Mouse (Mus musculus) embryonic facial prominence, embryonic 15.5 days (tissue): ENCODE measurements at regions not wholly inside any gene's neighbourhood (a gene's known extent, or its start where the extent isn't known, plus 50 kb on each side); places are given as distances from the start of the nearest gene placed in this dataset.

Experiments
- ATAC-seq: fragments of 200-750 bp; cut with Nextera tagmentation; 2 replicates; pipeline ENCODE4 v1.8.0; 2017; ENCODE audit warnings: low read depth, moderate TSS enrichment; ENCODE audit not compliant: insufficient number of reproducible peaks, low FRiP score, low TSS enrichment
- H3K27ac ChIP-seq: fragments of 300-500 bp; sonication (generic); replicated peaks from 2 replicates; pipeline ENCODE4 v1.5.1; 2015; ENCODE audit warnings: mild to moderate bottlenecking, inconsistent platforms
- H3K27me3 ChIP-seq: fragments of 300-500 bp; sonication (generic); 2 replicates; pipeline ENCODE4 v1.6.1; 2015; ENCODE audit warnings: inconsistent platforms
- H3K36me3 ChIP-seq: fragments of 300-500 bp; sonication (generic); 2 replicates; pipeline ENCODE4 v1.6.1; 2015; ENCODE audit warnings: mild to moderate bottlenecking, inconsistent platforms
- H3K4me1 ChIP-seq: fragments of 300-500 bp; sonication (generic); 2 replicates; pipeline ENCODE4 v1.6.1; 2015; ENCODE audit warnings: inconsistent platforms
- H3K4me2 ChIP-seq: fragments of 300-500 bp; sonication (generic); replicated peaks from 2 replicates; pipeline ENCODE4 v1.6.1; 2015; ENCODE audit warnings: mild to moderate bottlenecking, inconsistent platforms
- H3K4me3 ChIP-seq: fragments of 300-500 bp; sonication (generic); replicated peaks from 2 replicates; pipeline ENCODE4 v1.5.1; 2015; ENCODE audit warnings: mild to moderate bottlenecking, inconsistent platforms
- H3K9ac ChIP-seq: fragments of 300-500 bp; sonication (generic); 2 replicates; pipeline ENCODE4 v1.6.1; 2015; ENCODE audit warnings: inconsistent platforms
- H3K9me3 ChIP-seq: fragments of 300-500 bp; sonication (generic); replicated peaks from 2 replicates; pipeline ENCODE4 v1.6.1; 2016; ENCODE audit warnings: inconsistent platforms
- WGBS: fragments of 180-500 bp; shearing (Covaris S2); methylation state at CpG from one replicate; pipeline ENCODE4 v1.1.7; 2015; 5-methylcytosine and 5-hydroxymethylcytosine counted together

DNA sequence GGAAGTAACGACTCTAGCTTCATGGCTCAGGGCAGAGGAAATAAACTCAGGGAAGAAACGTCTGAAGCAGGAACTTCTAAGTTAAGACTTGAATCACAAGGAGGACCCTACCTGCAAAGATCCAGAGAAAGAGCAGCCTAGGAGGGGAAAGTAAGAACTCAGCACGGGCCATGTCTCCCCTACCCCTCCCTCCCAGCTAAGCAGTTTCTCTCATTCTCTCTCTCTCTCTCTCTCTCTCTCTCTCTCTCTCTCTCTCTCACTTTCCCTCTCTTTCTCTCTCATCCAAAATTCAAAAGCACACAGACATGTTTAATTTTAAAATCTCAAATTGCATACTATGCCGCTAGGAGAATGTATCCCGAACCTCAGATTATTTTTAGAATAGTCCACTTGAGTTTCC lies 267.3 kb downstream of the Dhx15 start:
- no peaks in the 10 kb centered on the region for H3K9me3 ChIP-seq
- no peak overlapping the region for H3K9ac ChIP-seq
- H3K4me3 ChIP-seq, result no peak overlapping the region
- WGBS, result 39% methylated on average over 5 of the region's 5 CpGs
- no peak overlapping the region for H3K4me2 ChIP-seq
- no peaks in the 10 kb centered on the region for H3K4me1 ChIP-seq
- no peaks in the 10 kb centered on the region for H3K36me3 ChIP-seq
- no peak for ATAC-seq
- no peaks in the 10 kb centered on the region for H3K27me3 ChIP-seq
- no peak overlapping the region for H3K27ac ChIP-seq

DNA sequence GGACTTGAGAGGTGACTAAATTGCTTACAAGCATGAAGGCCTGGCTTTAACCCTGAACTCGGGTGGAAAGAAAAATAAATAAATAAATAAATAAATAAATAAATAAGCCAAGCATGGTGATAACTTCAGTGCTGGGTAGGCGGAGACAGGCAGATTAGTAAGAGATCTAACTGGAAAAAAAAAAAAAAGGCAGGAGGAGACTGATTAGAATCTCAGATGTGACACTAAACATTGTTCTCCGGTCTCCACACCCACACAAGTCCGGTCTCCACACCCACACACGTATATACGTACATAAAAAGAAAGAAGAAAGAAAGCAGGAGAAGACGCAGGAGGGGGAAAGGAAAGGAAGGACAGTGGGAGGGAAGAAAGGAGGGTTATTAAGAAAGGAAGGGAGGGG lies 267.8 kb downstream of the Dhx15 start:
- WGBS, result 75% methylated on average over 7 of the region's 7 CpGs
- H3K4me1 ChIP-seq, result no peaks in the 10 kb centered on the region
- H3K27me3 ChIP-seq, result no peaks in the 10 kb centered on the region
- no peak overlapping the region for H3K4me3 ChIP-seq
- H3K27ac ChIP-seq, result no peak overlapping the region
- H3K36me3 ChIP-seq, result no peaks in the 10 kb centered on the region
- ATAC-seq, result no peak
- H3K4me2 ChIP-seq, result no peak overlapping the region
- H3K9me3 ChIP-seq, result no peaks in the 10 kb centered on the region
- no peak overlapping the region for H3K9ac ChIP-seq

DNA sequence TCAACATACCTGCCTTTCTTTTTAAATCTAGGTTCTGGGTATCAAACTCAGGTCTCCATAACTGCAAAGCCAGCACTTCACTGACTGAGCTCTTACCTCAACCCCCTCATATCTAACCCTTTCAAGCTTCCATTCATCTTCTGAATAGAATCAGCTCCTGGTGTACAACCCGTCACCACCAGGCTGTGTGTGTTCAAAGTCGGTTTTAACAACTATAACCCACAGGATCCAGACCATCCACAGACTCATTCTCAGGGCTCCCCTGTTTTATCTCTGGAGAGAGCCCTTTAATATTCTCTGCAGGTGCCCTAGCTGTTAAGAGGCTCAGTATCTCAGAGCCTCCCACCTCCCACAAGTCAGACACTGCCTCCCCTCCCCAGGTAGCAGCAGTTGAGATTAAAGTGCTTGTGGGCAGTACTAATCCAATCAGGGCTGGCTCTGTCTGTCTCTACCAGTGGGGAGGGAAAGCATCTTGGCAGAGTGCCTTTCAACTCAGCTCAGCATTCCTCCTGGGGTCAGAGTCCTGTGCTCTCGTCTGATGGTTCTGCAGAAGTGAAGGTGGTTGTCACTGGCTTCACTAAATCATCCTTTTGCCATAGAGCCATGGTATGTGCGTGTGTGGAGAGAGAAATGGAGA lies 272.4 kb downstream of the Dhx15 start:
- Histone ChIP-seq H3K4me2 (no peak overlapping the region), H3K27me3 (no peaks in the 10 kb centered on the region), H3K27ac (no peak overlapping the region), H3K4me1 (no peaks in the 10 kb centered on the region), H3K36me3 (no peaks in the 10 kb centered on the region), H3K9ac (no peak overlapping the region), H3K9me3 (no peaks in the 10 kb centered on the region), H3K4me3 (no peak overlapping the region)
- WGBS, result 21% methylated on average over 4 of the region's 4 CpGs
- ATAC-seq, result no peak

DNA sequence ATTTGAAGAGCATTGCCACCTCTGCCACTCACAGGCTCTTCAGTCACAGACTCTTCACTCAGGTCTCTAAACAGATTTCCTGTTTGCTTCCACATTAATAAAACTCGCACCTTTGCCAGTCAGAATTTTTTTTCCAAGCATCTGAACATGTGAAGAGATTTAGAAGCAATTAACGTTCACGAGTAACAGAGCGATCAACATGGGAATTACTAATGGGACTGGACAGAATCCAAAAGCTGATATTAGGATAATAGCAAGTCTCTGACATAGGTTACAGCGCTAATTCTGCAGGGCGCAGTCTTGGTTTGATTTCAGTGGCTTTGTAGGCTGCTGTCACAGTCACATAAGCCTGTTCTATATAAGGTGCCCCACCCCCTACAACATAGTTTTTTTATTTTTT lies 275.6 kb downstream of the Dhx15 start:
- Histone ChIP-seq H3K4me1 (no peaks in the 10 kb centered on the region), H3K27me3 (no peaks in the 10 kb centered on the region), H3K36me3 (no peaks in the 10 kb centered on the region), H3K9me3 (no peaks in the 10 kb centered on the region), H3K4me3 (no peak overlapping the region), H3K27ac (no peak overlapping the region), H3K4me2 (no peak overlapping the region), H3K9ac (no peak overlapping the region)
- WGBS, result 77% methylated on average over 6 of the region's 6 CpGs
- no peak for ATAC-seq

DNA sequence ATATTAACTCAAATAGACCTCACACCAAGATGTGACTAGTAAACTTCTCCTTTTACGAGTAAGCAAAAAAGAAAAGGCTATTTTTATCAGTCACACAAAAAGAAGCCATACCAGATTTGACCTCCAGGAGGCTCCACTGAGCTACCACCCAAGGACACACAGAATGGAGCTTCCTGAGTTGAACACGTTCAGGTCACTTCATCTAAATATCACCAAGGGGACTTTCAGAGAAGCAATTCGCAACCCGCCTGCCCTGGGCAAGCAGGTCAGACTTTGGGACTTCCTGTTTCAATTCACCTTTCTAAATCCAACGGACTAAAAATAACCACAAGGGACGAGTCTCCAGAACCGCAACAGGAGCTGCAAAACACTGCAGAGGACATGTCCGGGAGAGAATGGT lies 281.5 kb downstream of the Dhx15 start:
- 38% methylated on average over 8 of the region's 8 CpGs for WGBS
- no peak for ATAC-seq
- no peak overlapping the region; the same call in 1 of the 2 replicates for H3K4me2 ChIP-seq

DNA sequence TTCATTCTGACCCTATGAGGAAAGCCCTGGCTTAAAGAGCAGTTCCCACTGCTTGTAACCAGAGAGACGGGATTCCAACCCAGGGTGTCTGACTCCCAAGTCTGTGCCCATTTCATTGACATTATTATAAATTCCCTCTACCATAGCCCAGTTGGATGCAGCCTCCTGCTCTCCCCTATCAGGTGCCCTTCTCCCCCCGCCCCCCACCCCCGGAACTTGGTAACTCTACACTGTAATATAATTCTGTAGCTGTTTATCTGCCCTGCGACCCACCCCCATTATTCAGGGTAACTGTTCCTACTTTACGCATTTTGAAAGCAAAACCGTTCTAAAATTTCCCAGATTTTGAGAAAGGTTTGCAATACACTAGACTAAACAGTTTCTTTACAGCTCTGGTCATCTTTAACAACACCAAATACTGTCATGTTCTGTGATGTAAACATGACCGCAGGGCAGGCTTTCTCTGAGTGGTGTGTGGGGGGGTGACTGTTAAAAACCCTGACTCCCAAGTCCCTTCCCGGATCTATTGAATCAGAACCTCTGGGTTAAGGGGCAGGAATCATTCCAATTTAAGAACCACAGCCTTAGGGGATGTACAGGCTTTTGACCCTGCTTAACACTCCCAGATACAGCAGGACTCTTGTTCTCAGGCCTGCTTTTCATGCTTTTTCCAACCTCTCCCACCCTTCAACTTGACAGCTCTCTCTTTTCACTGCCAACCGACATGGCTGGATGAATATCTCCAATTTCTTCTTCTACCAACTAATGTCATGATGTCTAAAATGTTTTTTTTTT lies 283.8 kb downstream of the Dhx15 start:
- 31% methylated on average over 9 of the region's 9 CpGs for WGBS
- H3K4me1 ChIP-seq, result no peaks in the 10 kb centered on the region
- no peak for ATAC-seq
- H3K27me3 ChIP-seq, result no peaks in the 10 kb centered on the region
- no peak overlapping the region for H3K9ac ChIP-seq
- H3K4me3 ChIP-seq, result no peak overlapping the region
- H3K36me3 ChIP-seq, result no peaks in the 10 kb centered on the region
- H3K4me2 ChIP-seq, result no peak overlapping the region
- H3K27ac ChIP-seq, result no peak overlapping the region
- H3K9me3 ChIP-seq, result no peaks in the 10 kb centered on the region

More for the DNA sequence above, 281.5 kb downstream of the Dhx15 start:
- Histone ChIP-seq H3K9ac (no peak overlapping the region), H3K9me3 (no peaks in the 10 kb centered on the region), H3K27ac (no peak overlapping the region), H3K4me3 (no peak overlapping the region), H3K4me1 (no peaks in the 10 kb centered on the region), H3K36me3 (no peaks in the 10 kb centered on the region), H3K27me3 (no peaks in the 10 kb centered on the region)

DNA sequence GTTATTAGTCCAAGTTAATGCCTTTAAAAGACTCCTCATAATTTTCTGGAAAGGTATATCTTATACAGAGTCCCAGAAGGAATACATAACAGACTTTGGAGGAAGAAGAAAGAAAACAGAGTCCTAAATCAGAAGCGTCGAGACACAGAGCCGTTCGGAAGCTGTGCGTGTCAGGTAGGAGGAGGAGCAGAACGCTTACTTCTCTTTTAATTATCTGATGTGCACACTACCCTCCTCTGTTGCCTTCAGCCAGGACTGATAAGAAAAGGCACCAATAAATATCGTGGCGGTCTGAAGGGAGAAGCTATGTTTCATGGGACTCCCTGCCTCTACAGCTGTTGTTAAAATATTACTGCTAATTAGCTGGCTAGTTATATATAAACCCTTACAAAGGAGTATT lies 296.2 kb downstream of the Dhx15 start:
- Histone ChIP-seq H3K9me3 (no peaks in the 10 kb centered on the region), H3K36me3 (no peaks in the 10 kb centered on the region), H3K4me3 (no peak overlapping the region), H3K4me2 (no peak overlapping the region), H3K27ac (no peak overlapping the region), H3K4me1 (no peaks in the 10 kb centered on the region), H3K27me3 (no peaks in the 10 kb centered on the region), H3K9ac (no peak overlapping the region)
- WGBS, result 73% methylated on average over 8 of the region's 8 CpGs
- ATAC-seq, result no peak

DNA sequence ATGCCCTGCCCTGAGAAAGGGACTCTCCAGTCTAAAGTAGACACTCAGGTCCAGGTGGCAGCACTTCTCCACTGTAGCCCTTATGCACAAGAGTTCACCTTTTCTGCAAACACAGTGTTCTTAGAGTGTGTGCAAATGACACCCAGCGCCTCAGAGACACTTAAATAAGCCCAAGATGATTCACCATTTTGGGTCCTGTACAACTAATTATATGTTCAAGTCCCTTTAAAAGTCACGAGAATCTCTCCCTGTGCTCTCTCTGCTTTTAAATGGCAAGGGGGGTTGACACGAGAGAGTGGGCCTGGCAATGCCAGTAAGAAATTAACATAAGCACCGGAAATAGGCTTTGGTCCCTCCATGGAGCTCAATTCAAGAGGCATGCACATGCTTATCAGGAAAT lies 299.0 kb downstream of the Dhx15 start:
- H3K4me2 ChIP-seq, result no peak overlapping the region
- H3K27ac ChIP-seq, result no peak overlapping the region
- H3K27me3 ChIP-seq, result no peaks in the 10 kb centered on the region
- no peak for ATAC-seq
- H3K36me3 ChIP-seq, result no peaks in the 10 kb centered on the region
- H3K4me1 ChIP-seq, result no peaks in the 10 kb centered on the region
- no peak overlapping the region for H3K9ac ChIP-seq
- no peak overlapping the region for H3K4me3 ChIP-seq
- no peaks in the 10 kb centered on the region for H3K9me3 ChIP-seq
- WGBS, result 80% methylated on average over 4 of the region's 4 CpGs

DNA sequence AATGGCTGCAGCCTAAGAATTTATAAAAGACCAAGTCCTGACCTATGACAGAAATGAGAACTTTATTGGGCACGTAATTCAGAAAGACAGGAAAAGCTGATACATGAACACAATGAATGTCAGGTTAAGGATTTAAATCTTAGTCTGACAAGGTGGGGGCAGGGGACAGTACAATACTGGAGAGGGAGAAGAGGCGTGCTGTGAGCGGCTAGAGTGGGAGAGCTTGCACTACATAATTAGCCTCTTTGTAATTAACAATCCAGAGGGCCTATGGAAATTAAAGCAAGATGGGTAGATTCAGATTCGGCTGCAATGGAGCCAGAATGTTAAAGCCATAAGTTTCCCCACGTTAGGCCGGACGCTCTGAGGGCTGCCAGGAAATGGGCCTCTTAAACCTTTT lies 301.9 kb downstream of the Dhx15 start:
- Histone ChIP-seq H3K9me3 (no peaks in the 10 kb centered on the region), H3K36me3 (no peaks in the 10 kb centered on the region), H3K4me2 (no peak overlapping the region), H3K4me1 (no peaks in the 10 kb centered on the region), H3K9ac (no peak overlapping the region), H3K27ac (no peak overlapping the region), H3K4me3 (no peak overlapping the region), H3K27me3 (no peaks in the 10 kb centered on the region)
- WGBS, result 47% methylated on average over 7 of the region's 7 CpGs
- ATAC-seq, result no peak

DNA sequence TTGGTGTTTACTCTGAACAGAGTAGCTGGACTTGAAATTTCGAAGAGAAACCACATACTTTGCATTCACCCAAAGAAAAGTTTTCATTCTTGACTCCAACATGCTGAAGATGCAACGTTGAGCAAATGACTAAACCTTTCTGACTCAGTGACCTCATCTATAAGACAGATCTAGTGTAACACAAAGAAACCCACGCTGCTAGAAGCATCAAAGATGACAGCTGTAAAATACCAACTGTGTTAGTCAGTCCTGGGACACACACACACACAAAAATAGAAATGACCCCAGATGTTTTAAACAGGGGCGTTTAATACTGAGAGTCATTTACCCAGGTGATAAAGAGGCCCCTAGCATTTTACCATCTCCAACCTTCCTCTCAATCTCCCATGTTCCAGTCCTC lies 307.7 kb downstream of the Dhx15 start:
- H3K4me1 ChIP-seq, result no peaks in the 10 kb centered on the region
- H3K9ac ChIP-seq, result no peak overlapping the region
- WGBS, result 58% methylated on average over 4 of the region's 4 CpGs
- no peak for ATAC-seq
- no peak overlapping the region for H3K4me2 ChIP-seq
- H3K4me3 ChIP-seq, result no peak overlapping the region
- H3K36me3 ChIP-seq, result no peaks in the 10 kb centered on the region
- H3K27me3 ChIP-seq, result no peaks in the 10 kb centered on the region
- H3K27ac ChIP-seq, result no peak overlapping the region
- no peaks in the 10 kb centered on the region for H3K9me3 ChIP-seq

DNA sequence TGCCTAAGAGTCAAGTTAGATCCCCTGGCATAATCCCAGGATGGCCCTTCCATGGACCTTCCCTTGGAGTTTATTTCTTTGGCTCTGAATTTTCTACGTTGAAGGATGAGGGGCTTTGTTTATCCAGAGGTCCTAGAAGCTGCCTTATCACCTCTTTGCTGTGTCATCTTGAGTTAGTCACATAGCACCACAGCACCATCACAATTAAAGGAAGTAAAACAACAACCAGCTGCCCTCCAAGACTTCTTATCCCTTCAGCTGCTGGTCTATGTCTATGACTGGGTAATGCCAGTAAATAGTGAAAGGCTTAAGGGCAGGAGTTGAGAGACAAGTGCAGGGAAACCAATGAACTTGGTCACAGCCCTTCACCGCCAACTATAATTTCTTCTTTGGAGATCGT lies 308.1 kb downstream of the Dhx15 start:
- Histone ChIP-seq H3K27ac (no peak overlapping the region), H3K9me3 (no peaks in the 10 kb centered on the region), H3K4me3 (no peak overlapping the region), H3K36me3 (no peaks in the 10 kb centered on the region), H3K9ac (no peak overlapping the region), H3K4me2 (no peak overlapping the region), H3K4me1 (no peaks in the 10 kb centered on the region), H3K27me3 (no peaks in the 10 kb centered on the region)
- ATAC-seq, result no peak
- WGBS, result 85% methylated on average over 3 of the region's 3 CpGs

DNA sequence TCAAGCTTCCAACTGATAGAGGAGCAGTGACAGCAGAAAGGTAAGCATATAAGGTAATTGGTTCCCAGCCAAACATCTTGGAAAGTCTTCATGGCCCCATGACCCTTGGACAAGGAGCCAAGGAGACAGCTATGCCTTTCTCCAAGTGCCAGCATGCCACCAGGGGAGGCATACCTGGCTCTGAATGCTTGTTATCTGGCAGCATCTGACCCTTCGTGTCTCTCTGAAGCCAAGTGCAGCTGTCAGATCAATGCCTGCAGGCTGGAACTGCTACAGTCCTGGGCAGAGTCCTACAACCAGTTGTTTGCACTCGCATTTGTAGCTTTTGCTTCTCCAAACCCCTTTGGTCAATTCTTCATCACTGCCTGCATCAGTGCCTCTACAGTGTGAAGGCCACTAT lies 309.3 kb upstream of the Ppargc1a start:
- no peak overlapping the region for H3K27ac ChIP-seq
- H3K9me3 ChIP-seq, result no peaks in the 10 kb centered on the region
- H3K9ac ChIP-seq, result no peak overlapping the region
- WGBS, result 75% methylated on average over 2 of the region's 2 CpGs
- no peak overlapping the region for H3K4me2 ChIP-seq
- H3K4me3 ChIP-seq, result no peak overlapping the region
- H3K4me1 ChIP-seq, result no peaks in the 10 kb centered on the region
- no peak for ATAC-seq
- no peaks in the 10 kb centered on the region for H3K36me3 ChIP-seq
- no peaks in the 10 kb centered on the region for H3K27me3 ChIP-seq
